Mouse (Mus musculus) kidney, postnatal 0 days (tissue): ENCODE data around the gene Slc24a3. TPM values are rescaled to one million over a fixed set of nuclear protein-coding genes. Genes with fewer than 3 reads are reported as not detected.

Experiments
- ATAC-seq: fragments of 200-750 bp; cut with Nextera tagmentation; replicated peaks from 2 replicates; pipeline ENCODE4 v1.8.0; 2017; ENCODE audit warnings: low read depth, moderate number of reproducible peaks, moderate TSS enrichment, moderate library complexity; ENCODE audit not compliant: low FRiP score
- DNase-seq: peaks from one replicate; pipeline ENCODE4 v3.0.0-alpha.2; 2016; ENCODE audit warnings: low spot score
- H3K27ac ChIP-seq: fragments of 300-500 bp; sonication (generic); 2 replicates; pipeline ENCODE4 v1.5.1; 2014; ENCODE audit warnings: mild to moderate bottlenecking
- H3K27me3 ChIP-seq: fragments of 300-500 bp; sonication (generic); 2 replicates; pipeline ENCODE4 v1.6.1; 2014; ENCODE audit warnings: low read length, mixed read lengths; ENCODE audit not compliant: insufficient read depth
- H3K36me3 ChIP-seq: fragments of 300-500 bp; sonication (generic); 2 replicates; pipeline ENCODE4 v1.6.1; 2014; ENCODE audit warnings: low read length, mixed read lengths; ENCODE audit not compliant: insufficient read depth
- H3K4me1 ChIP-seq: fragments of 300-500 bp; sonication (generic); replicated peaks from 2 replicates; pipeline ENCODE4 v1.6.1; 2014; ENCODE audit warnings: antibody characterized with exemption, low read length, mixed read lengths; ENCODE audit not compliant: insufficient read depth
- H3K4me2 ChIP-seq: fragments of 300-500 bp; sonication (generic); 2 replicates; pipeline ENCODE4 v1.6.1; 2014; ENCODE audit warnings: mild to moderate bottlenecking, low read length, moderate library complexity, mixed read lengths
- H3K4me3 ChIP-seq: fragments of 300-500 bp; sonication (generic); replicated peaks from 2 replicates; pipeline ENCODE4 v1.5.1; 2014; ENCODE audit warnings: low read depth, low read length
- H3K9ac ChIP-seq: fragments of 300-500 bp; sonication (generic); 2 replicates; pipeline ENCODE4 v1.6.1; 2014; ENCODE audit warnings: low read depth, low read length
- H3K9me3 ChIP-seq: fragments of 300-500 bp; sonication (generic); replicated peaks from 2 replicates; pipeline ENCODE4 v1.6.1; 2016; ENCODE audit warnings: low read length, inconsistent platforms, mixed read lengths
- CTCF ChIP-seq: IDR thresholded peaks from 2 replicates; pipeline ENCODE4 v1.5.1; 2016; ENCODE audit warnings: antibody characterized with exemption, low read depth, mild to moderate bottlenecking, moderate library complexity
- WGBS: fragments of 180-500 bp; shearing (Covaris S2); extraction: QIAGEN DNeasy Blood & Tissue Kit; methylation state at CpG from one replicate; pipeline ENCODE4 v1.1.7; 2014; 5-methylcytosine and 5-hydroxymethylcytosine counted together
- polyA plus RNA-seq: library from polyadenylated mRNA; unstranded; fragments of >200 nt; fragmentation: Nextera tagmentation; extraction: Ambion mirVana; gene quantifications from 2 replicates; pipeline ENCODE4 v1.2.1, GENCODE M21; 2015

The Slc24a3 gene
- polyA plus RNA-seq, 1 experiment from 2014 or later = 2.1 TPM

DNA sequence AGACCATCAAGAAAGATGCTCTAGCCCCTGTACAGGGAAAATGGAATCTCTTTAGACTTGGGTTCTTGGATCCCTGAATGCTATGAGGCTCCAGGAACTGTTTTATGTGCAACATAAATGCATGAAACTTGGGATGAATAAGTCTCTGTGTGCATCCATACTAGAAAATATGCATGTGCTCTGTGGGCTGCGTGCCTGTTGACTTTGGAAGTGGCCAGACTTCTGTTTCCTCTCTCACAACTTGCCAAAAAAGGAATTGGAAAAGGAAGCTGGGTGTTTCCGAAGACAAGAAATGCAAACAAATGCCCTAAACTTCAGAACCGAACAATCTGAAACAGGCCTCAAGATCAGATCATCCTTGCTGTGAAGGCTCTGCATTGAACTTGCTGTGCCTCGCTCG, 466.3 kb downstream of the Slc24a3 start:
- no peak for ATAC-seq
- TF ChIP-seq CTCF = no peak
- Histone ChIP-seq H3K9me3 (no peaks in the 10 kb centered on the region), H3K4me2 (no peak overlapping the region), H3K36me3 (no peaks in the 10 kb centered on the region), H3K27me3 (no peaks in the 10 kb centered on the region), H3K4me3 (no peak overlapping the region), H3K9ac (no peak overlapping the region), H3K4me1 (no peaks in the 10 kb centered on the region; the same call in 1 of the 2 replicates), H3K27ac (peak overlapping the region; percentile 50; the same call in 1 of the 2 replicates)
- WGBS = 64% methylated on average over 5 of the region's 5 CpGs
- DNase-seq = peak; percentile 76

DNA sequence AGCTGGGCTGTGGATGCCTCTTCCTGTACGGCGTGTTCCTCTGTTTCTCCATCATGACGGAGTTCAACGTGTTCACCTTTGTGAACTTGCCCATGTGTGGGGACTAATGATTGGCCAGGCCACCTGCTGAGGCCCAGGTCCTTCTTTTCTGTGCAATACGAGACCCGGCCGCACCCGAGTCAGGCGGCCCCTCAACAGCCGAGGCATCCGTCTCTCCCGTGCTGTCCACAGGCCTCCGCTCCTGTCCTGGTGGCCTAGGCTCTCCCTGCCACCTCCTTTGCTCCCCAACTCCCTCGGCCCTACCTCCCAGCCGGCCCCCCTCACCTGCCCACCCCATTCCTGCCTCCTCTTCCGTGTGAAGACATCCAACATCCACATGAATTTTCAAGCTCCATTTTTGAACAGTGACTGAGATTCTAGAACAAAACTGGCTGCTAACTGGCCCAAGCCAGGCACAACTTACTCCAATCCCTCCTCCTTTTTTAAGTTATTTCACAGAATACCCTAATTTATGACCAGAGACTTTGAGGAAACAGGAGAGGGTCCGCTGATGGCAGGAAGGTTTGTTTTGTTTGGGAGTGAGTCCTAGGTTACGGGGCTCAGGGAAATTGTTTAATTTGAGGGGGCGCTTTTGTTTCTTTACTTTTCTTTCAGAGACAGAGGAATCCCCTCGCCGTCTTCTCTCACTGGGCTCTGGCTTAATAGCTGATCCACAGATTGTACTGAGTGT, 472.9 kb downstream of the Slc24a3 start:
- WGBS = 31% methylated on average over 21 of the region's 21 CpGs
- Histone ChIP-seq H3K4me3 (no peak overlapping the region), H3K9ac (no peak overlapping the region), H3K4me1 (peaks cover 8% of the 10 kb centered on the region; the same call in 1 of the 2 replicates), H3K36me3 (no peaks in the 10 kb centered on the region), H3K9me3 (no peaks in the 10 kb centered on the region), H3K4me2 (no peak overlapping the region), H3K27me3 (no peaks in the 10 kb centered on the region), H3K27ac (no peak overlapping the region)
- no peak for TF ChIP-seq CTCF
- DNase-seq (peak; percentile 68), ATAC-seq (no peak; the same call in 1 of the 2 replicates)

DNA sequence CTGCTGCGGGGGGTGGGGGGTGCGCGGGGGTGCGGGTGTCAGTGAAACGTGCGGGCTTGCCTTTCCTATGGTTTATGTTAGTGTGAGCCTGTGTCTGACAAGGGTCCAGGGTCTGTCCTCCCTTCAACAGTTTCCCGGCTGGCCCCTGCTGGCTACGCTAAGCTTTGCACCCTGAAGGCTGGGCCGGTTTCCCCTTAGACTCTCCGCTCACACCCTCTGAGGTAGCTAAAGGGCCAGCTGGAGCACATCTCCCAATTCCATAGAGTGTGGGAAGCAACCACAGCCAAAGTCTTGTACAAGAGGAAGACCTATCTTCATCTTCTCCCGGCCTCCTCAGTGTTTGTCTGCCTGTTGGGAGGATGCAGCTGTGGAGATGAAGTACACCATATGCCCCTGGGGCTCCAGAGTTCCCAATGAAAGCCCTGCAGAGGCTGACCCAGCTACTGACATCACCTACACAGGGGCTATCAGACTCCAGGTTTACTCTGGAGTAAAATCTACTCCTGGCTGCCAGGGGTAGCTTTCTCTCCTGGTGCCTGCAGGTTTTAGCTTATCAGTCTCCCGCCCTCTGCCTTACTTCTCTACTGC, 487.9 kb downstream of the Slc24a3 start:
- H3K9ac ChIP-seq = no peak overlapping the region
- no peak overlapping the region for H3K27ac ChIP-seq
- 42% methylated on average over 12 of the region's 12 CpGs for WGBS
- H3K27me3 ChIP-seq = no peaks in the 10 kb centered on the region
- ATAC-seq (peak; percentile 81), DNase-seq (peak; percentile 63)
- TF ChIP-seq CTCF = peak; percentile 51
- H3K36me3 ChIP-seq = no peaks in the 10 kb centered on the region
- no peaks in the 10 kb centered on the region for H3K4me1 ChIP-seq
- no peak overlapping the region for H3K4me3 ChIP-seq
- H3K4me2 ChIP-seq = no peak overlapping the region
- H3K9me3 ChIP-seq = no peaks in the 10 kb centered on the region

DNA sequence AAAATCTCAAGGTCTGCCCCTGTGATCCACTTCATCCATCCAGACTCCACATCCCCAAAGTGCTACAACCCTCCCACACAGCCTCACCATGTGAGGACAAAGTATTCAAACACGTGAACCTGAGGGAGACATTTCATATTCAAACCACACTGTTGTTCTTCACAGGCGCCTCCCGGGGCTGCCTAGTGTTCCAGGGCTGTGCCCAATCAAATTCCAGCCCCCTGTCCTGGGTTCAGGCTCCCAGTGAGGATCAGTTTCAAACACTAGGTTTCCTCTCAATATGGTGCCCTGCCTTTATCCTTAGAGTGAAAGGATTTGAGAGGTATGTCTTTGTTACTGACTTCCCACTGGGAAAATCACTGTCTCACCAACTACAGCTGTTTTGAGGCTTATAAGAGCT, 488.6 kb downstream of the Slc24a3 start:
- 53% methylated on average over 3 of the region's 3 CpGs for WGBS
- no peak for DNase-seq

DNA sequence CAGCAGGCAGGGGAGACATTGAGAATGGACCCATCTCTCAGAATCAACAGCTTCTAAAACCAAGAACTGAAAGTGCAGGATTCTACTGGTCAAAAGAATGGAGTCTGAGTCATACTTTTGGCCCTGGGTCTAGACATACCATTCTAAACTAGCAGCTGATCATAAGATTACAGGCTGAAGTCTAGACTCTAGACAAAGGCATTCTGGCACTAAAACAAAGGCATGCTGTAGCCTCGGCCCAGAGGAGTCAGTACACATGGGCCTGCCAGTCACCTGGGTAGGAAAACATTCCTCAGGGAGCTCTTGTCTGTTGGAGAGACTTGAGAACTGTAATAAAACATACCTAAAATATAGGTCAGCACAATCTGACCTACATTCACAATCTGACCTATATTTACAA, 489.2 kb downstream of the Slc24a3 start:
- no peak for DNase-seq
- TF ChIP-seq CTCF = no peak
- peak; percentile 52; the same call in 1 of the 2 replicates for ATAC-seq
- no peak overlapping the region for H3K27ac ChIP-seq
- no peaks in the 10 kb centered on the region for H3K36me3 ChIP-seq
- 41% methylated on average over 1 of the region's 1 CpGs for WGBS
- H3K4me1 ChIP-seq = no peaks in the 10 kb centered on the region
- no peaks in the 10 kb centered on the region for H3K9me3 ChIP-seq
- H3K4me3 ChIP-seq = no peak overlapping the region
- no peak overlapping the region for H3K4me2 ChIP-seq
- H3K27me3 ChIP-seq = no peaks in the 10 kb centered on the region
- no peak overlapping the region for H3K9ac ChIP-seq

More for the DNA sequence above, 488.6 kb downstream of the Slc24a3 start:
- Histone ChIP-seq H3K4me1 (no peaks in the 10 kb centered on the region), H3K9me3 (no peaks in the 10 kb centered on the region), H3K27ac (no peak overlapping the region), H3K36me3 (no peaks in the 10 kb centered on the region), H3K9ac (no peak overlapping the region), H3K27me3 (no peaks in the 10 kb centered on the region), H3K4me3 (no peak overlapping the region), H3K4me2 (no peak overlapping the region)
- TF ChIP-seq CTCF = no peak
- ATAC-seq = no peak

DNA sequence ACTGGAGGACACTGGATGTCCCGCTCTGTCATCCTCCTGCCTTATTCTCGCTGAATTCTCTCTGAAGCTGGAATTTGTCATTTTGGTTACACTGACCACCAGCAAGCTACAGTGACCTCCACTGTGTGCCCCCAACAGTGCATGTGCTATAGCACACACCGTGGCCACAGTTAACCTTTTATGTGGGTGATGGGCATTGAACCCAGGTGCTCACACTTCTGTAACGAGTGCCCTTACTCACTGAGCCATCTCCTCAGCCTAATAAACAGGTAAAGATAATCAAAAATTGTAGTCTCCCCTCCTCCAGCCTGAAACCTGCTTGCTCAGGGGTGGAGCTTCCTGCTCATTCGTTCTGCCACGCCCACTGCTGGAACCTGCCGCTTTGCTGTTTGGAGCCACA, 493.7 kb downstream of the Slc24a3 start:
- Histone ChIP-seq H3K4me2 (no peak overlapping the region), H3K9me3 (no peaks in the 10 kb centered on the region), H3K27me3 (no peaks in the 10 kb centered on the region), H3K4me1 (no peaks in the 10 kb centered on the region), H3K9ac (no peak overlapping the region), H3K4me3 (no peak overlapping the region), H3K36me3 (no peaks in the 10 kb centered on the region), H3K27ac (no peak overlapping the region)
- 63% methylated on average over 6 of the region's 7 CpGs for WGBS
- DNase-seq = no peak
- no peak for TF ChIP-seq CTCF
- no peak for ATAC-seq
